Mouse (Mus musculus): Measurements from ENCODE around the gene Npy4r. TPM values are rescaled to one million over a fixed set of nuclear protein-coding genes. Genes with fewer than 3 reads are reported as not detected.

Gene Npy4r
- polyA plus RNA-seq, 1 experiment: 0.14 TPM

- WGBS: 76% methylated on average over 12 of the region's 12 CpGs
- H3K36me3 ChIP-seq (ENCODE audit: control insufficient read depth, insufficient read depth, low read length): no peaks in the 10 kb centered on the region
- no peaks in the 10 kb centered on the region for H3K4me1 ChIP-seq (ENCODE audit: control insufficient read depth, insufficient read depth, insufficient read length, low read length)
- H3K27me3 ChIP-seq (ENCODE audit: control insufficient read depth, insufficient read depth, low read length): no peaks in the 10 kb centered on the region
- no peak overlapping the region for H3K27ac ChIP-seq (ENCODE audit: insufficient read depth, low read depth, low read length)
- no peak for TF ChIP-seq POLR2A (IDR thresholded peaks at IDR 0.05; ENCODE audit: low read depth, low read length)
- TF ChIP-seq CTCF (IDR thresholded peaks at IDR 0.05; ENCODE audit: extremely low read depth, insufficient read length, insufficient replicate concordance, low read depth, low read length): no peak
- H3K4me3 ChIP-seq (ENCODE audit: low read depth, low read length): no peak overlapping the region
Observed at GRCm38 (mm10) chr14:34120016-34120910, 32.0 kb downstream of the Npy4r start.

- no peaks in the 10 kb centered on the region for H3K36me3 ChIP-seq (ENCODE audit: control insufficient read depth, insufficient read depth, low read length)
- H3K27me3 ChIP-seq (ENCODE audit: control insufficient read depth, insufficient read depth, low read length): no peaks in the 10 kb centered on the region
- TF ChIP-seq POLR2A (IDR thresholded peaks at IDR 0.05; ENCODE audit: low read depth, low read length) (no peak), CTCF (IDR thresholded peaks at IDR 0.05; ENCODE audit: extremely low read depth, insufficient read length, insufficient replicate concordance, low read depth, low read length) (no peak)
- no peak overlapping the region for H3K27ac ChIP-seq (ENCODE audit: insufficient read depth, low read depth, low read length)
- no peaks in the 10 kb centered on the region for H3K4me1 ChIP-seq (ENCODE audit: control insufficient read depth, insufficient read depth, insufficient read length, low read length)
- 73% methylated on average over 7 of the region's 7 CpGs for WGBS
- no peak overlapping the region for H3K4me3 ChIP-seq (ENCODE audit: low read depth, low read length)
Observed at GRCm38 (mm10) chr14:34119046-34119723, 33.1 kb downstream of the Npy4r start.

GRCm38 (mm10) chr14:34114311-34114710, 38.0 kb downstream of the Npy4r start:
- Histone ChIP-seq H3K4me3 (ENCODE audit: low read depth, low read length) (no peak overlapping the region), H3K27me3 (ENCODE audit: control insufficient read depth, insufficient read depth, low read length) (no peaks in the 10 kb centered on the region), H3K4me1 (ENCODE audit: control insufficient read depth, insufficient read depth, insufficient read length, low read length) (no peaks in the 10 kb centered on the region), H3K27ac (ENCODE audit: insufficient read depth, low read depth, low read length) (no peak overlapping the region), H3K36me3 (ENCODE audit: control insufficient read depth, insufficient read depth, low read length) (no peaks in the 10 kb centered on the region)
- 89% methylated on average over 4 of the region's 4 CpGs for WGBS
- TF ChIP-seq CTCF (IDR thresholded peaks at IDR 0.05; ENCODE audit: extremely low read depth, insufficient read length, insufficient replicate concordance, low read depth, low read length) (no peak), POLR2A (IDR thresholded peaks at IDR 0.05; ENCODE audit: low read depth, low read length) (no peak)

- 60% methylated on average over 4 of the region's 4 CpGs for WGBS
Observed at GRCm38 (mm10) chr14:34107594-34107993, 44.7 kb downstream of the Npy4r start.

GRCm38 (mm10) chr14:34106389-34107062, 45.8 kb downstream of the Npy4r start:
- no peak overlapping the region for H3K27ac ChIP-seq (ENCODE audit: insufficient read depth, low read depth, low read length)
- 57% methylated on average over 11 of the region's 12 CpGs for WGBS

More at GRCm38 (mm10) chr14:34107594-34107993, 44.7 kb downstream of the Npy4r start:
- no peaks in the 10 kb centered on the region for H3K27me3 ChIP-seq (ENCODE audit: control insufficient read depth, insufficient read depth, low read length)
- H3K36me3 ChIP-seq (ENCODE audit: control insufficient read depth, insufficient read depth, low read length): no peaks in the 10 kb centered on the region
- H3K4me3 ChIP-seq (ENCODE audit: low read depth, low read length): no peak overlapping the region
- no peaks in the 10 kb centered on the region for H3K4me1 ChIP-seq (ENCODE audit: control insufficient read depth, insufficient read depth, insufficient read length, low read length)
- TF ChIP-seq POLR2A (IDR thresholded peaks at IDR 0.05; ENCODE audit: low read depth, low read length): no peak
- H3K27ac ChIP-seq (ENCODE audit: insufficient read depth, low read depth, low read length): no peak overlapping the region

GRCm38 (mm10) chr14:34104892-34105291, 47.4 kb downstream of the Npy4r start:
- Histone ChIP-seq H3K27ac (ENCODE audit: insufficient read depth, low read depth, low read length) (no peak overlapping the region), H3K27me3 (ENCODE audit: control insufficient read depth, insufficient read depth, low read length) (no peaks in the 10 kb centered on the region), H3K4me1 (ENCODE audit: control insufficient read depth, insufficient read depth, insufficient read length, low read length) (no peaks in the 10 kb centered on the region), H3K4me3 (ENCODE audit: low read depth, low read length) (no peak overlapping the region), H3K36me3 (ENCODE audit: control insufficient read depth, insufficient read depth, low read length) (no peaks in the 10 kb centered on the region)
- 15% methylated on average over 8 of the region's 8 CpGs for WGBS
- TF ChIP-seq CTCF (IDR thresholded peaks at IDR 0.05; ENCODE audit: extremely low read depth, insufficient read length, insufficient replicate concordance, low read depth, low read length): peak; percentile 55; the same call in 1 of the 2 replicates
- TF ChIP-seq POLR2A (IDR thresholded peaks at IDR 0.05; ENCODE audit: low read depth, low read length): no peak

More at GRCm38 (mm10) chr14:34106389-34107062, 45.8 kb downstream of the Npy4r start:
- H3K27me3 ChIP-seq (ENCODE audit: control insufficient read depth, insufficient read depth, low read length): no peaks in the 10 kb centered on the region
- H3K4me1 ChIP-seq (ENCODE audit: control insufficient read depth, insufficient read depth, insufficient read length, low read length): no peaks in the 10 kb centered on the region
- H3K4me3 ChIP-seq (ENCODE audit: low read depth, low read length): no peak overlapping the region
- TF ChIP-seq CTCF (IDR thresholded peaks at IDR 0.05; ENCODE audit: extremely low read depth, insufficient read length, insufficient replicate concordance, low read depth, low read length) (peak; percentile 57; the same call in 1 of the 2 replicates), POLR2A (IDR thresholded peaks at IDR 0.05; ENCODE audit: low read depth, low read length) (no peak)
- H3K36me3 ChIP-seq (ENCODE audit: control insufficient read depth, insufficient read depth, low read length): no peaks in the 10 kb centered on the region
